Mouse (Mus musculus) layer of hippocampus, postnatal 10 days (tissue): ENCODE data around the gene Rbmx2. TPM values are rescaled to one million over a fixed set of nuclear protein-coding genes. Genes with fewer than 3 reads are reported as not detected.

Experiments
- DNase-seq, 2 experiments: peaks; one replicate each; pipeline ENCODE4 v3.0.0; 2021; ENCODE audit warnings: low spot score in 2 of 2
- long read RNA-seq: library from polyadenylated mRNA; stranded (forward); transcript quantifications from one replicate; pipeline ENCODE4 v2.0.0, GENCODE M21; 2023
- total RNA-seq, 2 experiments: library from RNA; stranded (reverse); gene quantifications; 2 replicates each; pipeline ENCODE4 v1.2.3; 2021

Rbmx2 gene
- total RNA-seq, result 1 to 10 TPM; 7.7 to 7.8 TPM
- long read RNA-seq, transcript Rbmx2-201 (6 exons, 1,747 nt), result major isoform, 12 of 21 reads
- long read RNA-seq, partial matches to known transcripts, result 9 of 21 reads
- long read RNA-seq, other reads (novel, unspliced or antisense), result 0 of 21 reads

DNA sequence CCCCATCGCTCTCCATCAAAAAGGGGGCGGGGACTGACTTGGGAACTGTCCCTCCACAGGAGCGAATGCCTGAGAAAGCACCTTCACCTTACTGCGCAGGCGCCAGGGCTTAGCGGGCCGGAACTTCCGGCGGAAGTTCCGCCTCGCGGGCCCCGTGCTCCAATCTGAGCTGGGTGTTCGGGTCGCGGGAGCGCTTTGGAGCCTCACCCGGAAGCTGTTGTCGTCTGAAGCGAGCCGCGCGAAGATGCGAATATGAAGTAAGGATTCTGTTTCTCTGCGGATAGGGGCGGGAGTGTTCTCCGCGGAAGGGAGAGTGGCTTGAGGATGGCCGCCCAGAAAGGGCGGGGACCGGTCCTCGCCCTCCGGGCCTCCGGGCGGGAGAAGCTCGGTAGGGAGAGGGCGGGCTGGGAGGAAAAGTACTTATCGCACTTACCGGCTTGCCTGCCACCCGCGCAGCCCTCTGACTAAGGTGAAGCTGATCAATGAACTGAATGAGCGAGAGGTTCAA, at the start of gene Rbmx2:
Rbmx2 (plus strand) TSS at position 141 of the 508 bp plus-strand sequence.
- DNase-seq, result peak; percentile 85 to 89

DNA sequence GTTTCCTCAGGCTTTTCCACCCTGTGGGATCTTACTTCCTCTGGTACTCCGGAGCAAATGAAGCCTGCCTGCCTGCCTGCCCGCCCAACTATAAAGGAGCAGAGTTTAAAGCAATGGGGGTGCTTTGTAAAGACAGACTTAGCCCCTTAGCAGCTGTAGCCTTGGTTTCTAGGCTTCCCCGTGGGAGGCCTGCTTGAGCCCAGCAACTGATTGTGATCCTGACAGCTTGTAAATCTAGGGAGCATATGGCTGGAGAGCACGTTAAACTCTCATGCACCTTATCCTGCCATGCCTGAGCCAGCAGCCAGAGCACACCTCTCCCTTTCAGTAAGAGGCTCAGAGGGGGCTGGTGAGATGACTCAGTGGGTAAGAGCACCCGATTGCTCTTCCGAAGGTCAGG, 28.0 kb upstream of the Rbmx2 start:
- no peak for DNase-seq

DNA sequence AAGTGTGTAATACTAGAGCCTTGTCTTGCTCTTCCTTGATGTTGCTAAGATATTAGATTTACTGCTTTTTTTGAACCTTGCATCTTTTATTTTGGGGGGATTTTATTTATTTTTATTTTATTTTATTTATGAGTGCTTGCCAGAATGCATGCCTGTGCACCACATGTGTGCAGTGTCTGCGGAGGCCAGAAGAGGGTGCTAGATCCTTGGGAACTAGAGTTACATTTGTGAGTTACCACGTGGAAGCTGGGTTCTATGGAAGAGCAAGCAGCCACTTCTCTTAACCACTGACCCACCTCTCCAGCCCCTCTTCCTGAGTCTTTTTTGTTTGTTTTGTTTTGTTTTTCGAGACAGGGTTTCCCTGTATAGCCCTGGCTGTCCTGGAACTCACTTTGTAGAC, 25.2 kb upstream of the Rbmx2 start:
- DNase-seq, result no peak

GRCm38 (mm10) chrX:48671714-48672113, 23.1 kb upstream of the Rbmx2 start:
- DNase-seq, result no peak

GRCm38 (mm10) chrX:48674171-48674570, 20.6 kb upstream of the Rbmx2 start, which contains the start of gene Gpr119:
TSS of gene Gpr119 (minus strand) at chrX:48674478.
- DNase-seq, result no peak

DNA sequence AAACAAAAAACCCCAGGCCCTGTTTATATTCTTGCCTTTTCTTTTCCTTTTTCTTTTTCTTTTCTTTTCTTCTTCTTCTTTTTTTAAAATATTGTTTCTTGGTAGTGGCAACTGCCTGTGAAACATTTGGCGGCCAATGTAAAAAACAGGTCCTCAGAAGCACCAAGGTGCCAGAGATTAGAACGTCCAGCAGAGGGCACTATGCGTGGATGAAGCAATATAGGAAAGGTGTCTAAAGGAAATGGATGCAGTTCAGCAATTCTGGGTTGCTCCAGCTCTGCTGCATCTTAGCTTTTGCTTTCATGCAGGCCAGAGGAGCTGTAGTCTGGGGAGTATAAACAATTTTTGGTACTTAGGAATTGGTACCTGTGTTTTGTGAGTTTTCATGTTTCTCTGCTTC, 11.4 kb upstream of the Rbmx2 start:
- peak; percentile 31 to 56 for DNase-seq

- DNase-seq, result no peak
Observed at GRCm38 (mm10) chrX:48683857-48684256, 10.9 kb upstream of the Rbmx2 start.

DNA sequence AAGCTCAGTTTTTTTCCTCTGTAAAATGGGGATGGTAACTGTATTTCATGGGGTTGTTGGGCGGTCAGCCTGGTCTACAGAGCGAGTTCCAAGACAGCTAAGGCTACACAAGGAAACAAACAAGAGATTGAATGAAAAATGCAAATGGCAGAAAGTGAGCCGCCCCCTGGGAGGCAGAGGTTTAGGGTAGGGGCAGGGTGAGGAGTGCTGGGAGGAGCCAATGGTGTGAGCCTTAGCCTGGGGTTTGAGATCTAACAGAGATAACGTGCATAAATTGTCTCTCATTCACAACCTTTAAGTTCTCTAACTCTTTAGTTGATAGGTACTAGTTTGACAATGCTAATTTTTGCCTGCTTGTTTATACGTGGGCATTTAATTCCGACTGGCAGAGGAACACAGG, 344 bp upstream of the Rbmx2 start:
- DNase-seq, result no peak

DNA sequence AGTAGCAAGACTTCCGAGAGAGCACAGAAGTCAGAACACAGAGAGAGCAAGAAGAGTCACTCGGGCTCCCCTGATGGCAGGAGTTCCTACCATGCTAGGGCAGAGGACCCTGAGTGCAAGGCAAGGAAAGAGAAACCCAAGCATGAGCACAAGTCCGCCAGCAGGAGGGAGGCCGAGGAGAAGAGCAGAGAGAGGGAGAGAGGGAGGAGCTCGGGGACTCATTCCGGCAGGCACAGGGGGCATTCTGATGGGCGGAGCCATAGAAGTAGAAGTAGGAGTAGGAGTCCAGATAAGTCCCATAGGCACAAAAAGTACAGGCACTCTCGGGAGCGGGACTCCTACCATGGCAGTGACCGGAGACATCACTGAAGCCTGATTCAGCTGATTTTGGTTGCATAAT, 14.9 kb downstream of the Rbmx2 start:
- DNase-seq, result no peak

GRCm38 (mm10) chrX:48712846-48713245, 18.0 kb downstream of the Rbmx2 start:
- DNase-seq, result no peak

GRCm38 (mm10) chrX:48754710-48755283, 60.0 kb downstream of the Rbmx2 start:
- DNase-seq, result no peak

Other genes with a start within 250 kb of the Rbmx2 start
- gene Elf4, start 231.9 kb upstream of the Rbmx2 start, total RNA-seq, result 1 to 10 TPM; 1.0 TPM
- gene Aifm1, start 181.4 kb upstream of the Rbmx2 start, total RNA-seq, result 10 to 100 TPM; 28.6 to 32.6 TPM
- gene Rab33a, start 175.7 kb upstream of the Rbmx2 start, total RNA-seq, result 10 to 100 TPM; 23.3 to 24.2 TPM
- 10 to 100 TPM; 25.7 to 29.6 TPM for gene Zfp280c, start 100.5 kb upstream of the Rbmx2 start, total RNA-seq
- 10 to 100 TPM; 34.6 to 36.8 TPM for gene Slc25a14, start 71.6 kb upstream of the Rbmx2 start, total RNA-seq
- not detected for gene Gpr119, start 20.5 kb upstream of the Rbmx2 start, total RNA-seq
- not detected for gene Gm595, start 182.7 kb downstream of the Rbmx2 start, total RNA-seq